Mouse (Mus musculus) embryonic facial prominence, embryonic 15.5 days (tissue): ENCODE measurements around the gene Ss18l2. TPM values are rescaled to one million over a fixed set of nuclear protein-coding genes. Genes with fewer than 3 reads are reported as not detected.

Experiments used
- ATAC-seq: fragments of 200-750 bp; cut with Nextera tagmentation; 2 replicates; pipeline ENCODE4 v1.8.0; 2017; ENCODE audit warnings: low read depth, moderate TSS enrichment; ENCODE audit not compliant: insufficient number of reproducible peaks, low FRiP score, low TSS enrichment
- H3K27ac ChIP-seq: fragments of 300-500 bp; sonication (generic); replicated peaks from 2 replicates; pipeline ENCODE4 v1.5.1; 2015; ENCODE audit warnings: mild to moderate bottlenecking, inconsistent platforms
- H3K27me3 ChIP-seq: fragments of 300-500 bp; sonication (generic); 2 replicates; pipeline ENCODE4 v1.6.1; 2015; ENCODE audit warnings: inconsistent platforms
- H3K36me3 ChIP-seq: fragments of 300-500 bp; sonication (generic); 2 replicates; pipeline ENCODE4 v1.6.1; 2015; ENCODE audit warnings: mild to moderate bottlenecking, inconsistent platforms
- H3K4me1 ChIP-seq: fragments of 300-500 bp; sonication (generic); 2 replicates; pipeline ENCODE4 v1.6.1; 2015; ENCODE audit warnings: inconsistent platforms
- H3K4me2 ChIP-seq: fragments of 300-500 bp; sonication (generic); replicated peaks from 2 replicates; pipeline ENCODE4 v1.6.1; 2015; ENCODE audit warnings: mild to moderate bottlenecking, inconsistent platforms
- H3K4me3 ChIP-seq: fragments of 300-500 bp; sonication (generic); replicated peaks from 2 replicates; pipeline ENCODE4 v1.5.1; 2015; ENCODE audit warnings: mild to moderate bottlenecking, inconsistent platforms
- H3K9ac ChIP-seq: fragments of 300-500 bp; sonication (generic); 2 replicates; pipeline ENCODE4 v1.6.1; 2015; ENCODE audit warnings: inconsistent platforms
- H3K9me3 ChIP-seq: fragments of 300-500 bp; sonication (generic); replicated peaks from 2 replicates; pipeline ENCODE4 v1.6.1; 2016; ENCODE audit warnings: inconsistent platforms
- WGBS: fragments of 180-500 bp; shearing (Covaris S2); methylation state at CpG from one replicate; pipeline ENCODE4 v1.1.7; 2015; 5-methylcytosine and 5-hydroxymethylcytosine counted together
- polyA plus RNA-seq: library from polyadenylated mRNA; unstranded; fragments of >200 nt; fragmentation: Nextera tagmentation; extraction: Ambion mirVana; gene quantifications from 2 replicates; pipeline ENCODE4 v1.2.1, GENCODE M21; 2015

The Ss18l2 gene
- polyA plus RNA-seq, 1 experiment from 2014 or later, result 111 TPM

DNA sequence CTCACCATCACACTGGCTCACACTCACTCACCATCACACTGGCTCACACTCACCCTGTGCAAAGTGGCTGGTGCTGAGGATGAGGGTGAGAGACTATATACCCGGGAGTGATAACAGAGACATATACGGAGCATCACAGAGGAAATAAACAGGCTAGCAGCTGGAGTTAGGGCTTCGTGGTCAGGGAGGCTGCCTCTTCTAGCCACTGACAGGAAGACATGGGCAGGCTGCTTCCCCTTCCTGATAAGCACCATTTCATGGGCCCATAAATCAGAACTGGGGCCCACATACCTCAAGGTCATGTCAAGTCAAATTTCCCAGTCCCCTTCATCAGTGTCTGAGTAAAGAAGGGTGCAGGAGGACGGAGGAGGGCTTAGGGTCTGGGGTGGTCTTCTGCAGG lies 33.1 kb upstream of the Ss18l2 start:
- no peak overlapping the region for H3K27ac ChIP-seq
- ATAC-seq, result no peak
- H3K4me1 ChIP-seq, result peaks cover 4% of the 10 kb centered on the region; the same call in 1 of the 2 replicates
- no peak overlapping the region for H3K4me2 ChIP-seq
- 71% methylated on average over 4 of the region's 4 CpGs for WGBS
- H3K4me3 ChIP-seq, result no peak overlapping the region
- 0 out of 2 replicates have a peak, but pooled peaks cover under 1% of the 10 kb centered on the region for H3K36me3 ChIP-seq
- H3K27me3 ChIP-seq, result no peaks in the 10 kb centered on the region
- H3K9ac ChIP-seq, result no peak overlapping the region
- no peaks in the 10 kb centered on the region for H3K9me3 ChIP-seq

DNA sequence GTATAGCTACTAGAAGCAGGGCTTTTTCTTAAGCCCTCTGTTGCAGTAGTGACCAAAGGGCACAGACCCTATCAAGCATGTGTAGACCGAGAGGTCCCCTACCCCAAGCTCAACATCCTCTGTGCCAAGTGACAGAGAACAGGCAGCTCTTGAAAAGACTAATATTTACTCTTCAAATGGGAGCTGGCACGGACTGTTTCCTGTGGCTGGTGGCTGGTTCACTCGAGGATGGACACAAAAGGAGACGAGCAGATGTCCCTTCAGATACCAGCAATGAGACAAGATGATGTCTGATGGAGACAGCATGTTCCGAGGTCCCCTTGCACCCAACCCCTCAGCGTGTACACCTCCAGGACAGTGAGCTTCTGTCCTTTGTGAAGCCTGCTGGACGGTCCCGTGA lies 32.7 kb upstream of the Ss18l2 start:
- Histone ChIP-seq H3K4me3 (no peak overlapping the region), H3K27me3 (no peaks in the 10 kb centered on the region), H3K36me3 (0 out of 2 replicates have a peak, but pooled peaks cover 5% of the 10 kb centered on the region), H3K4me2 (no peak overlapping the region), H3K4me1 (no peaks in the 10 kb centered on the region), H3K27ac (no peak overlapping the region), H3K9ac (no peak overlapping the region), H3K9me3 (no peaks in the 10 kb centered on the region)
- WGBS, result 68% methylated on average over 8 of the region's 8 CpGs
- ATAC-seq, result no peak

DNA sequence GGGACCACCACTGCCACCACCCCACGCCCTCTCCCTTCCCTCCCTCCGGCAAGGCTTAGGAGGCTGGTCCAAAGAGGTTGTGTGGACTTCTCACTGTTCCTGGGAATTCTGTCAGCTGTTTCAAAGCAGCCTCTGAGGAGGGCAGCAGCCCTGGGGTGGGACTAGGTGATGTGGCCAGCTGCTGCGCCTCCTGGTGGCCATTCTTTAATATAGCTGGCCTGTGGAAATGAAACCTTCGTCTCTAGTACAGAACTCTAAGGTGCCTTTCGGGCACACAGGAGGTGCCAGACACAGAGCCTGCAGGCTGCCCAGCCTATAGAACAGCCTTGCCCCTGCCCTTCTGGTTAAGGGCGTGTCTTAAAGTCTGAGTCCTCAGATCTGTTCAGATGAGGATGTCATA lies 30.6 kb upstream of the Ss18l2 start:
- Histone ChIP-seq H3K9ac (no peak overlapping the region), H3K4me1 (no peaks in the 10 kb centered on the region), H3K36me3 (peaks cover 15% of the 10 kb centered on the region; the same call in 1 of the 2 replicates), H3K9me3 (no peaks in the 10 kb centered on the region), H3K4me3 (no peak overlapping the region), H3K27ac (no peak overlapping the region), H3K4me2 (no peak overlapping the region), H3K27me3 (no peaks in the 10 kb centered on the region)
- peak; percentile 64; the same call in 1 of the 2 replicates for ATAC-seq
- WGBS, result 13% methylated on average over 6 of the region's 6 CpGs

DNA sequence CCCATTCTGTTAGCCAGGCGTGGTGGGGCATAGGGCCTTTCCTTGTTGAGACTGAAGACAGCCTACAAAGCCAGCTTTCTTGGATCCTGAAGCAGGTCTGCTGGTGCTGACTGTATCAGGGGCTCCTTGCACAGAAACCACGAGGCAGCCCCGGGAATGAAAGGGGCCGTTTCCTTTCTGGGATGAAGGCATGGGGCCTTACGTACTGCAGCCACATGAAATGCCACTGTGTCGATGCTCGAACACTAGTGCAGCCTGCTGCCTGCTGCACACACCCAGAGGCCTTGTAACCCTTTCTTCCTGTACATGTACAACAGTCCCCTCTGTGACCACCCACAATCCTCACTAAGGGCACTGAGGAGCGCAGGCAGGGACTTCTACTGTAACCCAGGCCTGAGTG lies 28.9 kb upstream of the Ss18l2 start:
- H3K4me2 ChIP-seq, result no peak overlapping the region
- no peak overlapping the region for H3K4me3 ChIP-seq
- no peaks in the 10 kb centered on the region for H3K27me3 ChIP-seq
- peaks cover 28% of the 10 kb centered on the region for H3K36me3 ChIP-seq
- H3K9ac ChIP-seq, result no peak overlapping the region
- no peaks in the 10 kb centered on the region for H3K9me3 ChIP-seq
- H3K4me1 ChIP-seq, result no peaks in the 10 kb centered on the region
- 68% methylated on average over 8 of the region's 8 CpGs for WGBS
- H3K27ac ChIP-seq, result no peak overlapping the region
- ATAC-seq, result no peak

DNA sequence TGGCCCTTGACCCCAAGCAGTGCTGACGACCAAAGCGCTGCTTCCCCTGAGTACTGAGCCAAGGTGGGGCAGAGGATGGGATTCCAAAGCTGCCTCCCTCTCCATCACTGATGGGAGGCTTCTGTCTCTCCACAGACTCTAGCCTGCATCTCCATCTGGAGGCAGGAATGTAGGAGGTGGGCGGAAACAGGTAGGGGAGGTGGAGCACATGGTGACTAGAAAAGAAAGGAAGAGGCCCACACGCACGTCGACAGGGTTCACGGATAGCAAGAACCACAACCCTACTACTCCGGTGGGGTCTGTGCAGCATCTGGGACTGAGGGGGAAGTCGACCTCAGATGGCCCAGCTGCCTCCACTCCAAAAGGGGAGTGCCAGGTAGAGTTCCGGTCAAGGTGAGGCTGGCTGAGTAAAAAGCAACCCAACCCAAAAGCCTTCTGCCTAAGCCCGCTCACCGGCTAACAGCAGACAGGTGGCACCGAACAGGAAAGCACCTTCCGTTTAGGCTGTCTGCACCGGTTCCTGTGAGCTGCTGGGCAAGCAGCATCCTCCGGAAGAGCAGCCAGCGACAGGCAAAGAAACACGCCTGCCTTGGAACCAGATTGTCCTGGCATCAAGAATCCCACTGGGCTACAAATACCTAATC lies 28.0 kb upstream of the Ss18l2 start:
- H3K27me3 ChIP-seq, result no peaks in the 10 kb centered on the region
- ATAC-seq, result no peak
- WGBS, result 69% methylated on average over 18 of the region's 18 CpGs

DNA sequence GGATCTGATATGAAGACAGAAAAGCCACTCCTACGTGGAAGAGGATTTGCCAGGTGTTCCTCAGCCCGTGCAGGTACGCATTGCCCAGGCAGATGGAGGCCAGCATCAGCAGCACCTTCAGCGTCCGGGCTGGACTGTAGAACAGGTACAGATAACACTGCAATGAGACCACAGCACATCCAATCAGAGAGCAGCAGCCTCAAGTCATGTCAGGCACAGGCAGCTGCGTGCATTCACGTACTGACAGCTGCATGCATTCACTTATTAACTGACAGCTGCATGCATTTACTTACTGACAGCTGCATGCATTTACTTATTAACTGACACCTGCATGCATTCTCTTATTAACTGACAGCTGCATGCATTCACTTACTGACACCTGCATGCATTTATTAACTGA lies 25.4 kb upstream of the Ss18l2 start:
- Histone ChIP-seq H3K27ac (no peak overlapping the region), H3K9me3 (no peaks in the 10 kb centered on the region), H3K4me3 (no peak overlapping the region), H3K4me2 (no peak overlapping the region), H3K27me3 (no peaks in the 10 kb centered on the region), H3K9ac (no peak overlapping the region), H3K36me3 (peaks cover 39% of the 10 kb centered on the region), H3K4me1 (no peaks in the 10 kb centered on the region)
- no peak for ATAC-seq
- 78% methylated on average over 7 of the region's 7 CpGs for WGBS

More for the DNA sequence above, 28.0 kb upstream of the Ss18l2 start:
- H3K4me2 ChIP-seq, result no peak overlapping the region
- no peak overlapping the region for H3K9ac ChIP-seq
- H3K9me3 ChIP-seq, result no peaks in the 10 kb centered on the region
- no peak overlapping the region for H3K27ac ChIP-seq
- H3K4me3 ChIP-seq, result no peak overlapping the region
- no peaks in the 10 kb centered on the region for H3K4me1 ChIP-seq
- H3K36me3 ChIP-seq, result peaks cover 28% of the 10 kb centered on the region

DNA sequence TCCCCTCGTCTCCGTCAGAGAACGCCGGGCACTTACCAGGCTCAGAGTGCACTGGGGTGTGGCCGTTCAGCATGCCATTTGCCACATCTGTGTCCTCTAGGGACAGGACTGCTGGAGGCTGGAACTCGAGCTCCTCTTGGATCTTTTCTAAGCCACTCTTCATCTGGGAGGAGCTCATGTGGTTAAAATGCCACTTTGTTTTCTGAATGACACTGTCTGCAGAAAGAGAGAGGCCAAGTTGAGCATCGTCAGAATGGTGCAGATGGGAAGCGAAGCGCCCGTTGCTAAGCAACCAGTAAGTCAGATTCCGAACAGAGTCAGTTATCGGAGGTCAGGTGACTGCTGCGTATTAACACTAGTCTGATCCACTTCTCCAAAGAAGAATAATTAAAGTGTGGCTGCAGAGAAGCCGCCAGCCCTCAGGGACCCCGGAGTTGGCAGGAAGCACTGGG lies 19.9 kb upstream of the Ss18l2 start:
- Histone ChIP-seq H3K36me3 (peaks cover 42% of the 10 kb centered on the region), H3K9me3 (no peaks in the 10 kb centered on the region), H3K4me3 (no peak overlapping the region), H3K4me2 (no peak overlapping the region), H3K27me3 (no peaks in the 10 kb centered on the region), H3K27ac (no peak overlapping the region), H3K9ac (no peak overlapping the region), H3K4me1 (peaks cover 6% of the 10 kb centered on the region; the same call in 1 of the 2 replicates)
- peak; percentile 41; the same call in 1 of the 2 replicates for ATAC-seq
- WGBS, result 49% methylated on average over 15 of the region's 15 CpGs

DNA sequence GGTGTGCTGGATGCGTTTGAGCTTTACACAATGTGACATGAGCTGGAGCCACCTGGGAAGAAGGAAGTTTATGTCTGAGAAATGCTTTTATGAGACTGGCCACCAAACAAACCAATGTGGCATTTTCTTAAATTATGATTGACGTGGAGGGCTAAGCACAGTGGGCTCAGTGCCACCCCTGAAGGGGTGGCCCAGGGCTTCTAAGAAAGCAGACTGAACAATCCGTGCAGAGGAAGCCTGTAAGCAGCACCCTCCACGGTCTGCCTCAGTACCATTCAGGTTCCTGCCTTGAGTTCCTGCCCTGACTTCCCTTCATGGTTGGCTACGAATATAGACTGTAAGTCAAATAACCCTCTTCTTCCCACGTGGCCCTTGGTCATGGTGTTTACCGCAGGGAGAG lies 19.4 kb upstream of the Ss18l2 start:
- Histone ChIP-seq H3K27ac (0 out of 2 replicates have a peak overlapping the region, but pooled peaks have one; percentile 39), H3K4me2 (no peak overlapping the region), H3K9me3 (no peaks in the 10 kb centered on the region), H3K4me1 (peaks cover 6% of the 10 kb centered on the region; the same call in 1 of the 2 replicates), H3K9ac (no peak overlapping the region), H3K27me3 (no peaks in the 10 kb centered on the region), H3K4me3 (no peak overlapping the region), H3K36me3 (peaks cover 41% of the 10 kb centered on the region)
- no peak for ATAC-seq
- WGBS, result 78% methylated on average over 7 of the region's 7 CpGs

DNA sequence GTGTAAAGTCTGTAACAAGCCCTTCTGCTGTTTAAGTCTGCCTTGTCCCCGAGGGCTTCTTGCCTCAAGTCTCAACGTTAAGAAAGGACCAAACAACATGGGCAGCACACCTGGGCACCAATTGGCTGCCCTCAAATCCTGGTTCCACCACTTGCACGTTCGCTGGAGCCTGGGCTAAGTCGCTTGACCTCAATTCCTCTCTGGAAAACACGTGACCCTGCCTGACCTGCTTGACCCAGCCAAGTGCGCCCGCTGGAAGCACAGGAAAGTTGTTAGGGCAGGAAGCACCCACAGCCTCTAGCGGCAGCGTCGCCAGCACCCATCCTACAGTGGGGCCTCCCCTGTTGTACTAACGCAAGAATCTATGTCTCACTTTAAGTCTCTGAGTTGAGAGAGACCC lies 15.4 kb upstream of the Ss18l2 start:
- peaks cover 37% of the 10 kb centered on the region for H3K36me3 ChIP-seq
- ATAC-seq, result no peak

DNA sequence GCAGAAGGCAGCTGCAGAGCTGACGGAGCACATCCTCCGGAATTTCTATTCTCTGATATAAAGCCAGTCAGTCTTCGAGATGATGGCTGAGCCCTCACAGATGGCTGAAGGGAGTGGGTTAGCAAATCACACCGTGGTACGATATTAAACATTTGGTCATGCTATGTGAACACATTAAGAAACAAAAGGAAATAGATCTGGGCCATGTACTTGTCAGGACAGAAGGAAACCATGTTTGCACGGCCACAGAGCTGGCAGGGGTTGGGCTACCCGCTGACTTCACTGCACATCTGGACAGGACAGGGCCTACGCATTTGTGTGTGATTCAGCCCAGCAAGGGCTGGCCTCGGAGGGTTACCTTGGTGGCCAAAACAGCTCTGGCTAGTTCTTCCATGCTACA lies 13.5 kb upstream of the Ss18l2 start:
- Histone ChIP-seq H3K36me3 (peaks cover 34% of the 10 kb centered on the region), H3K4me3 (no peak overlapping the region), H3K4me2 (no peak overlapping the region), H3K27me3 (no peaks in the 10 kb centered on the region), H3K27ac (no peak overlapping the region), H3K9me3 (no peaks in the 10 kb centered on the region), H3K9ac (no peak overlapping the region), H3K4me1 (no peaks in the 10 kb centered on the region)
- ATAC-seq, result peak; percentile 19; the same call in 1 of the 2 replicates
- WGBS, result 83% methylated on average over 9 of the region's 9 CpGs

More for the DNA sequence above, 15.4 kb upstream of the Ss18l2 start:
- no peak overlapping the region for H3K4me3 ChIP-seq
- no peaks in the 10 kb centered on the region for H3K9me3 ChIP-seq
- WGBS, result 74% methylated on average over 12 of the region's 12 CpGs
- H3K27me3 ChIP-seq, result no peaks in the 10 kb centered on the region
- no peak overlapping the region for H3K4me2 ChIP-seq
- no peak overlapping the region for H3K27ac ChIP-seq
- peaks cover 6% of the 10 kb centered on the region; the same call in 1 of the 2 replicates for H3K4me1 ChIP-seq
- no peak overlapping the region for H3K9ac ChIP-seq

DNA sequence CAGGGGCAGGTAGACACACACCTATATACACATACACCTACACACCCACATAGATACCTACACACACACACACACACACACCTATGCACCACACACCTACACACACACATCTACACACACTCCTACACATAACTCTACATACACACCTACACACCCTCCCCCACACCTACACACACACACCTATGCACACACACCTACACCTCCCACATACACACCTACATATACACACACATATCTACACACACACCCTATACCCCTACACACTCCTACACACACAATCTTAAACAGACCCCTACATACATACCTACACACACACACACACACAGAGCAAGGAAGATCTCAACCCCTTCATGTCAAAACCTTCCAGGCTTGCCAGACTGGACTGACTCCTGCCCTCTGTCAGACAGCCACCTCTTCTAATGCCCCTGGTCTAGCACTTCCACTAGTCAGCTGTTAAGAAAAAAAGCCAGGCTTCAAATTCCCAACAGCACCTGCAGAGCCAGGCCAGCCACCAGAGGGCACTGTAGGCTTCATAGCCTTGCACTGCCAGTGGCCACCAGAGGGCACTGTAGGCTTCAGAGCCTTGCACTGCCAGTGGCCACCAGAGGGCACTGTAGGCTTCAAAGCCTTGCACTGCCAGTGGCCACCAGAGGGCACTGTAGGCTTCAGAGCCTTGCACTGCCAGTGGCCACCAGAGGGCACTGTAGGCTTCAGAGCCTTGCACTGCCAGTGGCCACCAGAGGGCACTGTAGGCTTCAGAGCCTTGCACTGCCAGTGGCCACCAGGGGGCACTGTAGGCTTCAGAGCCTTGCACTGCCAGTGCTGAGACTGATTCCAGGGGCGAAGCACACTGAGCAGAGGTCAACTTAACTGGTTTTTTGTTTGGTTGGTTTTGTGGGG lies 12.7 kb upstream of the Ss18l2 start:
- Histone ChIP-seq H3K9me3 (no peaks in the 10 kb centered on the region), H3K36me3 (peaks cover 32% of the 10 kb centered on the region), H3K4me2 (no peak overlapping the region), H3K4me1 (no peaks in the 10 kb centered on the region), H3K27ac (no peak overlapping the region), H3K9ac (no peak overlapping the region), H3K27me3 (no peaks in the 10 kb centered on the region), H3K4me3 (no peak overlapping the region)
- peak; percentile 57; the same call in 1 of the 2 replicates for ATAC-seq
- WGBS, result 100% methylated on average over 1 of the region's 1 CpGs
